Mouse (Mus musculus): ENCODE data around the gene Hibch. TPM values are rescaled to one million over a fixed set of nuclear protein-coding genes. Genes with fewer than 3 reads are reported as not detected.
"Not testable (repeated sequence)": the region's sequence is repeated elsewhere in the genome, so short reads cannot be mapped to it uniquely, and the experiment has no call there.

Gene Hibch
- polyA plus RNA-seq, 1 experiment from 2014 or later, result 33.7 TPM

- Histone ChIP-seq H3K27ac (replicated peaks) (peak overlapping the region; percentile 67; the same call in 1 of the 2 replicates), H3K27me3 (no peaks in the 10 kb centered on the region), H3K9ac (replicated peaks) (peak overlapping the region; percentile 65), H3K9me3 (no peaks in the 10 kb centered on the region), H3K4me2 (replicated peaks) (peak overlapping the region; percentile 83), H3K4me3 (peak overlapping the region; percentile 68), H3K4me1 (peaks cover 14% of the 10 kb centered on the region; the same call in 1 of the 2 replicates), H3K36me3 (no peaks in the 10 kb centered on the region)
- no peak; the same call in 1 of the 2 replicates for ATAC-seq (ENCODE audit: low FRiP score, low read depth)
- WGBS, result 5% methylated on average over 7 of the region's 7 CpGs
Observed at GRCm38 (mm10) chr1:52817813-52818147, 26.9 kb upstream of the Hibch start.

DNA sequence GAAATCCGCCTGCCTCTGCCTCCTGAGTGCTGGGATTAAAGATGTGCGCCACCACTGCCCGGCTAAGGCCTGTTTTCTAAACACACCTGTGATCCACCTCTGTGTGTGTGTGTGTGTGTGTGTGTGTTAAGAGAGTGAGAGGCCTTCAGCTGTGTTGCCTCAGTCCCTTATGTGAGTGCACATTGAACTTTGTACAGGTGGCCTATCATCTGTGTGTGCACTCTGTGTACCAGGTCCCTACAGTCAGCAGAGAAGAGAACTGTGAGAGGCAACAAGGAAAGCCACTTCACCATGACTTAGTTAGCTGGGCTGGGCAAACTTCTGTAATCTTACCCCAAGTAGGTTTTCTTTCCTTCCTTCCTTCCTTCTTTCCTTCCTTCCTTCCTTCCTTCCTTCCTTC, 5.6 kb upstream of the Hibch start:
- Histone ChIP-seq H3K36me3 (no peaks in the 10 kb centered on the region), H3K4me3 (no peak overlapping the region), H3K9me3 (no peaks in the 10 kb centered on the region), H3K27me3 (no peaks in the 10 kb centered on the region), H3K27ac (replicated peaks) (no peak overlapping the region), H3K4me1 (no peaks in the 10 kb centered on the region; the same call in 1 of the 2 replicates), H3K4me2 (replicated peaks) (no peak overlapping the region), H3K9ac (replicated peaks) (no peak overlapping the region)
- WGBS, result 96% methylated on average over 3 of the region's 3 CpGs
- no peak for ATAC-seq (ENCODE audit: low FRiP score, low read depth)

- Histone ChIP-seq H3K9me3 (no peaks in the 10 kb centered on the region), H3K27ac (replicated peaks) (no peak overlapping the region), H3K9ac (replicated peaks) (no peak overlapping the region), H3K4me2 (replicated peaks) (peak overlapping the region; percentile 66), H3K36me3 (no peaks in the 10 kb centered on the region), H3K27me3 (no peaks in the 10 kb centered on the region), H3K4me1 (peaks cover 6% of the 10 kb centered on the region), H3K4me3 (peak overlapping the region; percentile 63)
- ATAC-seq (ENCODE audit: low FRiP score, low read depth), result peak; percentile 53
- 30% methylated on average over 3 of the region's 3 CpGs for WGBS
Observed at GRCm38 (mm10) chr1:52844354-52844753, 375 bp upstream of the Hibch start.

DNA sequence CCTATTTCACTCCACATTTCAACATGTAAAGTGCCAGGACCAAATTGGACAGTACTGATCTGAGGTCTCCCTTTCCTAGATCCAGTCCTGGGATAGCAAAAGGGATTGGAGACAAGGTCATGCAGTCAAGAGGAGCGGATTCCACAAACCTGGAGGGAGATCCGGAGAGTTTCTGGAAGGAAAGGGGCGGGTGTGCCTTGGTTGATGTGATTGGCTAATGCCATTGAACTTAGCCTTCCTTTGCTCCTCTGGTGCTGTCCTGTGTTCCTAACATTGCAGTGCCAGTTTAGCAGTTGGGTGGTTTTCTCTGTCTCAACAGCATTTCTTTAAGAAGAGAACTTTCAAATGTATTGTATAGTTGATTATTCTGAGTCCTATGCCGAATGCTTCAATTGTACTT, 1.8 kb downstream of the Hibch start:
- Histone ChIP-seq H3K9me3 (no peaks in the 10 kb centered on the region), H3K36me3 (no peaks in the 10 kb centered on the region), H3K9ac (replicated peaks) (no peak overlapping the region), H3K4me2 (replicated peaks) (no peak overlapping the region), H3K27ac (replicated peaks) (no peak overlapping the region), H3K4me1 (peaks cover 6% of the 10 kb centered on the region), H3K27me3 (no peaks in the 10 kb centered on the region), H3K4me3 (no peak overlapping the region)
- 91% methylated on average over 4 of the region's 4 CpGs for WGBS
- no peak for ATAC-seq (ENCODE audit: low FRiP score, low read depth)

DNA sequence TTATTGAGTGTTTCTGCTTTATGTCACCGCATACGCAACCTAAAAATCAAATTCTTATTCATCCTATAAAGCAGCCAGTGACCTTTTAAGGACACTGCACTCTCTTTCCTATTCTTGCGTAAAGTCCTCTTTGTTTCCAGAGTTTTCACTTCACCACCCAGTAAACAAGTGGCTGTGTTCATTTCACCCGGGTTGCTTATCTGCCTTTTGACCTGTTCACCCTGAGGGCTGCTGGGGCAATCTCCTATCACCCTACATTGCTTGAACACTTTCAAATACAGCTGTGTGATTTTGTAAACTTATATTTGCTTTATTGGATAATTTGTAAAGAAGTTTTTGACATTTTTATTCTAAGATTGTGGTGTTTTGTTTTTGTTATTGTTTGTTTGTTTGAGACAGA, 4.7 kb downstream of the Hibch start:
- H3K9me3 ChIP-seq, result no peaks in the 10 kb centered on the region
- ATAC-seq (ENCODE audit: low FRiP score, low read depth), result no peak
- 77% methylated on average over 4 of the region's 4 CpGs for WGBS

DNA sequence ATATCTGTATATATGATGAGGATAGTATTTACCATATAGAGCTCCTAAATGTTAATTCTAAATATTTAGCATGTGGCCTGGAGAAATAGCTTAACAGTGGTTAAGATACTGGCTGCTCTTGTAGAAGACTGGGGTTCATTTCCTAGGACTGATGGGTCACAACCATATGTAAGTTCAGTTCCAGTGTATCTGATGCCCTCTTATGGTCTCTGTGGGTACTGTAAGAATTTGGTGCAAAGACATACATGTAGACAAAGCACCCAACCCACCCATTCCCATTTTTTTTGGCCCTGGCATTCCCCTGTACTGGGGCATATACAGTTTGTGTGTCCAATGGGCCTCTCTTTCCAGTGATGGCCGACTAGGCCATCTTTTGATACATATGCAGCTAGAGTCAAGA, 9.3 kb downstream of the Hibch start:
- H3K27me3 ChIP-seq; H3K4me2 ChIP-seq (replicated peaks); H3K27ac ChIP-seq (replicated peaks); H3K36me3 ChIP-seq; H3K9me3 ChIP-seq; H3K4me1 ChIP-seq; H3K4me3 ChIP-seq; H3K9ac ChIP-seq (replicated peaks): not testable (repeated sequence)
- ATAC-seq (ENCODE audit: low FRiP score, low read depth), result peak; percentile 60
- 67% methylated on average over 1 of the region's 1 CpGs for WGBS

More for the DNA sequence above, 4.7 kb downstream of the Hibch start:
- Histone ChIP-seq H3K4me2 (replicated peaks) (no peak overlapping the region), H3K27me3 (no peaks in the 10 kb centered on the region), H3K36me3 (no peaks in the 10 kb centered on the region), H3K4me3 (no peak overlapping the region), H3K4me1 (peaks cover 6% of the 10 kb centered on the region), H3K9ac (replicated peaks) (no peak overlapping the region), H3K27ac (replicated peaks) (no peak overlapping the region)

GRCm38 (mm10) chr1:52855904-52856601, 11.3 kb downstream of the Hibch start:
- H3K4me1 ChIP-seq, result no peaks in the 10 kb centered on the region
- H3K4me2 ChIP-seq (replicated peaks), result no peak overlapping the region
- WGBS, result 92% methylated on average over 7 of the region's 7 CpGs
- peaks cover 5% of the 10 kb centered on the region; the same call in 1 of the 2 replicates for H3K36me3 ChIP-seq
- no peak overlapping the region for H3K27ac ChIP-seq (replicated peaks)
- H3K9ac ChIP-seq (replicated peaks), result no peak overlapping the region
- H3K4me3 ChIP-seq, result no peak overlapping the region
- no peaks in the 10 kb centered on the region for H3K27me3 ChIP-seq
- no peaks in the 10 kb centered on the region for H3K9me3 ChIP-seq
- ATAC-seq (ENCODE audit: low FRiP score, low read depth), result no peak

DNA sequence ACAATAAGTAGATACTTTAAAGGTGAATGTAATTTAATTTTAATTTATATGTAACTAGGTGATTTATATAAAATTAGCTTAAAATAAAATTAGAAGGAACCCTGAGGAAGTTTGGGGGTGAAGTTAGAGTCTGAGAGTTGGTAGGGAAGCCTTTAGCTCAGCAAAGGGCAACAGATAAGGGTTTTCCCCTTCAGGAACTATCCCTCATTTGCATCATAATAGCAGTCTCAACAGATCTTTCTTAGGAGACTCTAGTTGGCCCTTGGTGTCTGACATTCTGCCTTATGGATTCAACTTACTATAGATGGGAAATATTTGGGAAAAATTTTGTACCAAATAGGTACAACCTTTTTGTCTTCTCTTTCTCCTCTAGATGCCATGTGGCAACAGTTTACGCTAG, 19.5 kb downstream of the Hibch start:
- WGBS, result 100% methylated on average over 1 of the region's 1 CpGs
- Histone ChIP-seq H3K9ac (replicated peaks) (no peak overlapping the region), H3K27ac (replicated peaks) (no peak overlapping the region), H3K27me3 (no peaks in the 10 kb centered on the region), H3K4me1 (no peaks in the 10 kb centered on the region), H3K9me3 (no peaks in the 10 kb centered on the region), H3K4me2 (replicated peaks) (no peak overlapping the region), H3K36me3 (peaks cover 12% of the 10 kb centered on the region; the same call in 1 of the 2 replicates), H3K4me3 (no peak overlapping the region)
- ATAC-seq (ENCODE audit: low FRiP score, low read depth), result no peak

- Histone ChIP-seq H3K9ac (replicated peaks) (no peak overlapping the region), H3K36me3 (peaks cover 7% of the 10 kb centered on the region; the same call in 1 of the 2 replicates), H3K4me2 (replicated peaks) (no peak overlapping the region), H3K4me1 (no peaks in the 10 kb centered on the region), H3K4me3 (no peak overlapping the region), H3K27me3 (no peaks in the 10 kb centered on the region), H3K27ac (replicated peaks) (no peak overlapping the region), H3K9me3 (no peaks in the 10 kb centered on the region)
- 98% methylated on average over 3 of the region's 3 CpGs for WGBS
- no peak for ATAC-seq (ENCODE audit: low FRiP score, low read depth)
Observed at GRCm38 (mm10) chr1:52866007-52866406, 21.3 kb downstream of the Hibch start.

GRCm38 (mm10) chr1:52867876-52868275, 23.1 kb downstream of the Hibch start:
- no peak overlapping the region for H3K27ac ChIP-seq (replicated peaks)
- 0 out of 2 replicates have a peak, but pooled peaks cover 7% of the 10 kb centered on the region for H3K36me3 ChIP-seq
- no peak overlapping the region for H3K4me2 ChIP-seq (replicated peaks)
- H3K9ac ChIP-seq (replicated peaks), result no peak overlapping the region
- H3K27me3 ChIP-seq, result no peaks in the 10 kb centered on the region
- no peaks in the 10 kb centered on the region for H3K9me3 ChIP-seq
- no peak for ATAC-seq (ENCODE audit: low FRiP score, low read depth)
- whole genome bisulfite sequencing, result 84% methylated on average over 1 of the region's 1 CpGs
- no peaks in the 10 kb centered on the region for H3K4me1 ChIP-seq
- no peak overlapping the region for H3K4me3 ChIP-seq

DNA sequence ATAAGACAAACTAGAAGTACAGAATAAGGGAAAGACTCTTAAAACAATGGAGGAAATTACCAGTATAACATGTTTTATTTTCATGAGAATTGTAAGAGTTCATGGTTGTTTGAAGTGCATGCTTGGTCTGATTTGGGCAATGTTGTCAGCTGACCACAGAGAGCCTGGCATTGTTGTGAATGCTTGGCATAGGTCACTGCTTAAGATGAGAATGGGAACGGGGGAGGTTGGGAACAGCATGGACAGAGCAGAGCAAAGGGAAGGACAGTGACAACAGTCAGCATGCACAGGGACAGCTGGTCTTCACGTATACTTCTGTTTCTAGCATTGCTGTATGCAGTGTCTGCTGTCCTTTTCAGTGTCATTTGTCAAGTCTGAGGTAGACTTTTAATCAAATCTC, 39.5 kb downstream of the Hibch start:
- no peak overlapping the region for H3K4me2 ChIP-seq (replicated peaks)
- no peaks in the 10 kb centered on the region for H3K4me1 ChIP-seq
- no peaks in the 10 kb centered on the region for H3K36me3 ChIP-seq
- no peak for ATAC-seq (ENCODE audit: low FRiP score, low read depth)
- no peak overlapping the region for H3K27ac ChIP-seq (replicated peaks)
- no peak overlapping the region for H3K9ac ChIP-seq (replicated peaks)
- H3K4me3 ChIP-seq, result no peak overlapping the region
- H3K9me3 ChIP-seq, result no peaks in the 10 kb centered on the region
- WGBS, result 72% methylated on average over 2 of the region's 2 CpGs
- no peaks in the 10 kb centered on the region for H3K27me3 ChIP-seq

DNA sequence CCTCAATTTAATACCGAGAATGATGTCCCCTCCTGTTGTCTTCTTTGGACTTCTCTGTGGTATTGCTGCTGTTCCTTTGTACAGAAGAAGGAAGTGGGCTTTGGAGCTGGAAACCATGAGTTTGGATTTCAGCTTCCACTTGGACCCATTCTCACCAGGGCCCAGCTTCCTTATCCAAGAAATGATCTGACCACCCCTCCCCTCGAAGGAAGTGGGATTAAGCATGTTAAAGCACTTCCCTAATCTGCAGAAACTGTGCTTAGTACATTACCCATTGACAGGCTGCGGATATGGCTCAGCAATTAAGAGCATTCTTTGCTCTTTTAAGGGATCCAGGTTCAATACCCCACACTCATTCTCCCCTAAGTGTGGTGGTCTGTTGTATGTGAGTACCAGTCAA, 65.1 kb downstream of the Hibch start:
- 79% methylated on average over 3 of the region's 3 CpGs for WGBS
- no peak for ATAC-seq (ENCODE audit: low FRiP score, low read depth)
- no peak overlapping the region for H3K9ac ChIP-seq (replicated peaks)
- H3K4me2 ChIP-seq (replicated peaks), result no peak overlapping the region
- H3K4me3 ChIP-seq, result no peak overlapping the region
- H3K4me1 ChIP-seq, result no peaks in the 10 kb centered on the region
- no peaks in the 10 kb centered on the region for H3K36me3 ChIP-seq
- H3K27me3 ChIP-seq, result no peaks in the 10 kb centered on the region
- no peak overlapping the region for H3K27ac ChIP-seq (replicated peaks)
- H3K9me3 ChIP-seq, result no peaks in the 10 kb centered on the region

GRCm38 (mm10) chr1:52916655-52917054, 71.9 kb downstream of the Hibch start:
- Histone ChIP-seq H3K27me3 (no peaks in the 10 kb centered on the region), H3K9ac (replicated peaks) (no peak overlapping the region), H3K4me2 (replicated peaks) (no peak overlapping the region), H3K4me1 (no peaks in the 10 kb centered on the region), H3K4me3 (no peak overlapping the region), H3K9me3 (no peaks in the 10 kb centered on the region), H3K27ac (replicated peaks) (no peak overlapping the region), H3K36me3 (no peaks in the 10 kb centered on the region)
- no peak for ATAC-seq (ENCODE audit: low FRiP score, low read depth)
- 95% methylated on average over 2 of the region's 2 CpGs for WGBS

Measured in midbrain, embryonic 12.5 days (tissue).